13 mouse cellular contexts compared by ENCODE assay signal in the genomic region with DNA sequence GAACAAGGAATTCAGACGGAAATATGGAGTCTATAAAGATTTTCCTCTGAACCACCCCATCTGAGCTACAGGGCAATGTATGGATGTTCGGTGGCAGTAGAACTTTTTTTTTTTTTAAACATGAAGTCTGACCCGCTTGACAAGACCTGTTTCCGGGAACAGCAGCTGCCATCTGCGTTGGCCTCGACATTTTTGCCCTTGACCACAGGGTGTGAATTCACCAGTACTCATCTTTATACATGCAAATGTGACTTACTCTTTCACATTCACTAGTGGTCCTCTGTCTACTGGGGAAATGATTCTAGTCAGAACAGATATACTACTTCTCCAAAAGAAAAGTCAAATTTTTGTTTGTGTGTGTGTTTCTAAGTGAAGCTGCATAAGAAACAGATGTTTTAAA. TPM values are rescaled to one million over a fixed set of nuclear protein-coding genes. Genes with fewer than 3 reads are reported as not detected.
A peak's percentile ranks its signal among the peaks of the same experiment; 100 is the strongest.
DNase-seq lines count a peak whose midpoint lies in the region; ATAC-seq and TF ChIP-seq lines count a peak whose summit lies in the region.
"Had no signal": no experiment of that assay in that cellular context is flagged by ENCODE, and none has a peak within 500 bp of the region (broad histone marks: within the 10 kb centered on the region; RNA-seq: fewer than 3 reads in every experiment).

No protein-coding gene starts in this region.

- peak overlapping the region; percentile 97 for H3K4me3 ChIP-seq in forebrain, embryonic 15.5 days
- no peak overlapping the region for H3K4me3 ChIP-seq in midbrain, embryonic 11.5 days (ENCODE audit: low read depth, low read length)
- H3K4me3 ChIP-seq in heart, embryonic 10.5 days: no peak overlapping the region
- no peak overlapping the region for H3K4me3 ChIP-seq in layer of hippocampus, adult 2 months
- H3K4me3 ChIP-seq: heart, adult 2 months; limb, embryonic 10.5 days had no signal

- no peaks in the 10 kb centered on the region for H3K27me3 ChIP-seq in forebrain, embryonic 15.5 days
- peaks cover 62% of the 10 kb centered on the region for H3K27me3 ChIP-seq in midbrain, embryonic 11.5 days (ENCODE audit: control insufficient read depth, insufficient read depth, low read length)
- peaks cover 6% of the 10 kb centered on the region; the same call in 1 of the 2 replicates for H3K27me3 ChIP-seq in splenic B cell, adult 2 months (ENCODE audit: control insufficient read depth, insufficient read depth, low read length, poor library complexity, severe bottlenecking)
- H3K27me3 ChIP-seq in heart, embryonic 10.5 days (ENCODE audit: insufficient read depth, poor library complexity, severe bottlenecking): peaks cover 85% of the 10 kb centered on the region

- H3K4me1 ChIP-seq in forebrain, embryonic 15.5 days: peaks cover 33% of the 10 kb centered on the region
- peaks cover 21% of the 10 kb centered on the region for H3K4me1 ChIP-seq in midbrain, embryonic 11.5 days (ENCODE audit: control insufficient read depth, insufficient read depth, low read length)
- peaks cover 29% of the 10 kb centered on the region for H3K4me1 ChIP-seq in heart, embryonic 10.5 days

- no peaks in the 10 kb centered on the region for H3K36me3 ChIP-seq in forebrain, embryonic 15.5 days
- H3K36me3 ChIP-seq in midbrain, embryonic 11.5 days (ENCODE audit: control insufficient read depth, insufficient read depth, low read length): no peaks in the 10 kb centered on the region
- H3K36me3 ChIP-seq in splenic B cell, adult 2 months (ENCODE audit: control insufficient read depth, insufficient read depth, low read length, poor library complexity, severe bottlenecking): no peaks in the 10 kb centered on the region
- H3K36me3 ChIP-seq in heart, embryonic 10.5 days: no peaks in the 10 kb centered on the region
- H3K36me3 ChIP-seq: G1E; limb, embryonic 10.5 days had no signal

- peak; percentile 7 for DNase-seq in embryo, embryonic 10.5 days (ENCODE audit: low spot score)
- no peak for DNase-seq in embryo, embryonic 11 days
- peak; percentile 92 for DNase-seq in midbrain, embryonic 11.5 days (ENCODE audit: low spot score, missing footprints)
- peak; percentile 56 for DNase-seq in splenic B cell, adult 2 months (ENCODE audit: low read depth, low spot score)
- DNase-seq in heart, embryonic 10.5 days (ENCODE audit: low spot score): no peak
- DNase-seq in layer of hippocampus, adult 2 months (ENCODE audit: low spot score in 2 of 2): no peak
- DNase-seq: cerebellum, adult 11 months had no signal

- no peak for ATAC-seq in forebrain, embryonic 15.5 days (replicated peaks)
- no peak for ATAC-seq in midbrain, embryonic 11.5 days (ENCODE audit: low FRiP score)
- no peak for ATAC-seq in monocyte, adult 5-6 weeks (replicated peaks; ENCODE audit: insufficient number of reproducible peaks, low FRiP score, low TSS enrichment, poor library complexity, severe bottlenecking)

- H3K9ac ChIP-seq in forebrain, embryonic 15.5 days (replicated peaks): 0 out of 2 replicates have a peak overlapping the region, but pooled peaks have one; percentile 27
- H3K9ac ChIP-seq in midbrain, embryonic 11.5 days (ENCODE audit: low read length): no peak overlapping the region
- H3K9ac ChIP-seq: liver, embryonic 14.5 days had no signal

- H3K4me2 ChIP-seq in forebrain, embryonic 15.5 days (replicated peaks): peak overlapping the region; percentile 89
- peak overlapping the region; percentile 38; the same call in 1 of the 2 replicates for H3K4me2 ChIP-seq in midbrain, embryonic 11.5 days

- H3K27ac ChIP-seq in forebrain, embryonic 15.5 days (replicated peaks): peak overlapping the region; percentile 44
- H3K27ac ChIP-seq in midbrain, embryonic 11.5 days (ENCODE audit: low read depth, low read length): no peak overlapping the region
- no peak overlapping the region for H3K27ac ChIP-seq in heart, embryonic 10.5 days
- no peak overlapping the region for H3K27ac ChIP-seq in layer of hippocampus, adult 2 months
- H3K27ac ChIP-seq: heart, adult 2 months; limb, embryonic 10.5 days; liver, embryonic 14.5 days had no signal

- no peak for TF ChIP-seq CTCF in layer of hippocampus, adult 2 months (conservative IDR thresholded peaks at IDR 0.05)

- H3K9me3 ChIP-seq in forebrain, embryonic 15.5 days: no peaks in the 10 kb centered on the region
- no peaks in the 10 kb centered on the region for H3K9me3 ChIP-seq in midbrain, embryonic 11.5 days (ENCODE audit: control insufficient read depth, low read length)
- no peaks in the 10 kb centered on the region for H3K9me3 ChIP-seq in heart, embryonic 10.5 days
- H3K9me3 ChIP-seq: limb, embryonic 10.5 days had no signal

- 8% methylated on average over 6 of the region's 6 CpGs for WGBS in forebrain, embryonic 15.5 days
- whole genome bisulfite sequencing in midbrain, embryonic 11.5 days: 7% methylated on average over 6 of the region's 6 CpGs
- WGBS in heart, embryonic 10.5 days: 13% methylated on average over 6 of the region's 6 CpGs

RNA-seq across cellular contexts. Expression of a gene that starts 4.1 kb away (rescaled TPM):
- polyA plus RNA-seq in forebrain, embryonic 15.5 days (2015; fragmentation: Nextera tagmentation; extraction: Ambion mirVana): 13.5 and 15.6 TPM in 2 replicates
- polyA plus RNA-seq in midbrain, embryonic 11.5 days (2014; fragmentation: Nextera tagmentation; extraction: Ambion mirVana): 11.7 and 12.5 TPM in 2 replicates
- total RNA-seq in monocyte, adult 5-6 weeks (2017): not detected in 3 replicates
- polyA plus RNA-seq in heart, embryonic 10.5 days (2016; fragmentation: Nextera tagmentation; extraction: Ambion mirVana): 0.04 and 0.05 TPM in 2 replicates
- total RNA-seq in layer of hippocampus, adult 2 months (2021): 1 to 10 TPM; 6.6 to 7.2 TPM
- total RNA-seq: heart, adult 2 months had no signal
- polyA plus RNA-seq: G1E; heart, adult 2 months; limb, embryonic 10.5 days had no signal

Comparison
In these comparisons a context has a peak if more than half of its experiments do, and no peak if none do; other contexts are left out.
1. DNase-seq: peak in embryo, embryonic 10.5 days (single experiment), midbrain, embryonic 11.5 days (single experiment) and splenic B cell, adult 2 months (single experiment); none in embryo, embryonic 11 days (single experiment), heart, embryonic 10.5 days (single experiment) and layer of hippocampus, adult 2 months (0 of 2).
2. RNA of a gene that starts 4.1 kb away (polyA plus RNA-seq): 13.5 to 15.6 TPM in forebrain, embryonic 15.5 days and 11.7 to 12.5 TPM in midbrain, embryonic 11.5 days; 0.04 to 0.05 TPM in heart, embryonic 10.5 days; every median in the first group is over 10 times any median in the second.